Mouse (Mus musculus): ENCODE measurements around the gene Kif26b. TPM values are rescaled to one million over a fixed set of nuclear protein-coding genes. Genes with fewer than 3 reads are reported as not detected.
A peak's percentile ranks its signal among the peaks of the same experiment; 100 is the strongest.

Kif26b gene
- polyA plus RNA-seq, 1 experiment from 2014 or later: 10.0 TPM

- Histone ChIP-seq H3K36me3 (replicated peaks) (no peaks in the 10 kb centered on the region), H3K27ac (peak overlapping the region; percentile 21; the same call in 1 of the 2 replicates), H3K9me3 (no peaks in the 10 kb centered on the region), H3K4me1 (peaks cover 15% of the 10 kb centered on the region), H3K4me2 (no peak overlapping the region), H3K4me3 (no peak overlapping the region), H3K27me3 (replicated peaks) (no peaks in the 10 kb centered on the region), H3K9ac (no peak overlapping the region)
- WGBS: 21% methylated on average over 7 of the region's 7 CpGs
- peak; percentile 80 for ATAC-seq (replicated peaks)
Observed at GRCm38 (mm10) chr1:178942251-178942963, 413.5 kb downstream of the Kif26b start.

DNA sequence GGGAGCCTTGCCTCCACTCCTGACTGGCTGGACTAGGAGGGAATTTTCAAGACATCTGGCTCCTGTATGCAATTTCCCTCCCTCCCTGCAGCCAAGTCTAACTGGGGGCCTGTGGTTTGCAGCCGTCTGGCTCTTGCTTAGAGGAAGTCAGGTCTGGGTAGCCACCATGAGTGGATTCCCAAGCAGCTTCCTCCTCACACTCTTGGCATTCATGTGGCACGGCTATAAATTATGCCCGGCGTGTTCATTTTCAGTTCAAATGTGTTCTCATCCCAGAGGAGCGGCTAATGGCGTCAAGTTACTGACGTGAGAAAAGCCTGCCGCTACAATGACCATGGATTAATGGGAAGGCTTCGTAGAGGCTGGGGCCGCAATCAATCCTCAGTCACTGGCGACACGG, 424.0 kb downstream of the Kif26b start:
- 49% methylated on average over 12 of the region's 12 CpGs for WGBS
- no peak overlapping the region for H3K27ac ChIP-seq

GRCm38 (mm10) chr1:178958641-178959040, 429.7 kb downstream of the Kif26b start:
- ATAC-seq (replicated peaks): no peak
- Histone ChIP-seq H3K36me3 (replicated peaks) (no peaks in the 10 kb centered on the region), H3K27ac (no peak overlapping the region), H3K4me3 (no peak overlapping the region), H3K9me3 (no peaks in the 10 kb centered on the region), H3K27me3 (replicated peaks) (0 out of 2 replicates have a peak, but pooled peaks cover 4% of the 10 kb centered on the region), H3K4me1 (peaks cover 11% of the 10 kb centered on the region), H3K9ac (no peak overlapping the region), H3K4me2 (no peak overlapping the region)
- WGBS: 80% methylated on average over 4 of the region's 4 CpGs

More for the DNA sequence above, 424.0 kb downstream of the Kif26b start:
- peak; percentile 39; the same call in 1 of the 2 replicates for ATAC-seq (replicated peaks)
- H3K36me3 ChIP-seq (replicated peaks): no peaks in the 10 kb centered on the region
- no peaks in the 10 kb centered on the region for H3K9me3 ChIP-seq
- no peak overlapping the region for H3K9ac ChIP-seq
- H3K4me3 ChIP-seq: no peak overlapping the region
- peaks cover 6% of the 10 kb centered on the region; the same call in 1 of the 2 replicates for H3K4me1 ChIP-seq
- H3K4me2 ChIP-seq: no peak overlapping the region
- H3K27me3 ChIP-seq (replicated peaks): no peaks in the 10 kb centered on the region

GRCm38 (mm10) chr1:178960015-178960559, 431.2 kb downstream of the Kif26b start:
- H3K36me3 ChIP-seq (replicated peaks): no peaks in the 10 kb centered on the region
- peak overlapping the region; percentile 39; the same call in 1 of the 2 replicates for H3K27ac ChIP-seq
- WGBS: 28% methylated on average over 7 of the region's 7 CpGs
- 0 out of 2 replicates have a peak, but pooled peaks cover 4% of the 10 kb centered on the region for H3K27me3 ChIP-seq (replicated peaks)
- H3K4me3 ChIP-seq: no peak overlapping the region
- peaks cover 11% of the 10 kb centered on the region for H3K4me1 ChIP-seq
- ATAC-seq (replicated peaks): peak; percentile 81
- no peaks in the 10 kb centered on the region for H3K9me3 ChIP-seq
- H3K9ac ChIP-seq: no peak overlapping the region
- no peak overlapping the region for H3K4me2 ChIP-seq

- WGBS: 79% methylated on average over 9 of the region's 9 CpGs
Observed at GRCm38 (mm10) chr1:178961661-178962060, 432.7 kb downstream of the Kif26b start.

GRCm38 (mm10) chr1:178972055-178972454, 443.1 kb downstream of the Kif26b start:
- H3K36me3 ChIP-seq (replicated peaks): no peaks in the 10 kb centered on the region
- no peaks in the 10 kb centered on the region for H3K9me3 ChIP-seq
- H3K4me2 ChIP-seq: no peak overlapping the region
- H3K27me3 ChIP-seq (replicated peaks): no peaks in the 10 kb centered on the region
- H3K4me3 ChIP-seq: no peak overlapping the region
- H3K4me1 ChIP-seq: no peaks in the 10 kb centered on the region
- H3K27ac ChIP-seq: no peak overlapping the region
- H3K9ac ChIP-seq: no peak overlapping the region
- ATAC-seq (replicated peaks): no peak
- WGBS: 87% methylated on average over 10 of the region's 10 CpGs

More at GRCm38 (mm10) chr1:178961661-178962060, 432.7 kb downstream of the Kif26b start:
- H3K4me2 ChIP-seq: no peak overlapping the region
- ATAC-seq (replicated peaks): no peak
- no peak overlapping the region for H3K4me3 ChIP-seq
- no peak overlapping the region for H3K27ac ChIP-seq
- H3K27me3 ChIP-seq (replicated peaks): 0 out of 2 replicates have a peak, but pooled peaks cover 4% of the 10 kb centered on the region
- H3K4me1 ChIP-seq: peaks cover 11% of the 10 kb centered on the region
- H3K9me3 ChIP-seq: no peaks in the 10 kb centered on the region
- no peak overlapping the region for H3K9ac ChIP-seq
- H3K36me3 ChIP-seq (replicated peaks): no peaks in the 10 kb centered on the region

- Histone ChIP-seq H3K4me3 (no peak overlapping the region), H3K9ac (no peak overlapping the region), H3K4me1 (no peaks in the 10 kb centered on the region), H3K36me3 (replicated peaks) (no peaks in the 10 kb centered on the region), H3K27me3 (replicated peaks) (no peaks in the 10 kb centered on the region), H3K9me3 (no peaks in the 10 kb centered on the region), H3K27ac (no peak overlapping the region), H3K4me2 (no peak overlapping the region)
- 55% methylated on average over 8 of the region's 8 CpGs for WGBS
- no peak for ATAC-seq (replicated peaks)
Observed at GRCm38 (mm10) chr1:178978617-178979245, 449.8 kb downstream of the Kif26b start.

- no peaks in the 10 kb centered on the region for H3K4me1 ChIP-seq
- no peak overlapping the region for H3K4me3 ChIP-seq
- H3K4me2 ChIP-seq: no peak overlapping the region
- no peak overlapping the region for H3K27ac ChIP-seq
- no peaks in the 10 kb centered on the region for H3K36me3 ChIP-seq (replicated peaks)
- H3K9ac ChIP-seq: no peak overlapping the region
- no peaks in the 10 kb centered on the region for H3K9me3 ChIP-seq
- no peak for ATAC-seq (replicated peaks)
- H3K27me3 ChIP-seq (replicated peaks): no peaks in the 10 kb centered on the region
Observed at GRCm38 (mm10) chr1:178980185-178980584, 451.3 kb downstream of the Kif26b start.

DNA sequence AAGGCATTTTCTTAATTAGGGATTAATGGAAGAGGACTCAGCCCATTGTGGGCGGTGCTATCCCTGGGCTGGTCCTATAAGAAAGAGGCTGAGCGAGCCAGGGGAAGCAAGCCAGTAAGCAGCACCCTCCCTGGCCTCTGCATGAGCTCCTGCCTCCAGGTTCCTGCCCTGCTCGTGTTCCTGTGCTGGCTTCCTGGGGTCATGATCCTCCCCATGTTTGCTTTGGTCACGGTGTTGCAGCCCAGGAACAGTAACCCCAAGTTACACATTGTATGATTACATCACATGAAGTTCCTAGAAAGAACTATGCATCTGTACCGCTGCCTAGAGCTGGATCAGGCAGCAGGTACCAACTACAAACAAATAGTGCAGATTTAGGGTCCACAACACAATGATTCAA, 452.7 kb downstream of the Kif26b start:
- no peaks in the 10 kb centered on the region for H3K9me3 ChIP-seq
- H3K36me3 ChIP-seq (replicated peaks): no peaks in the 10 kb centered on the region
- no peaks in the 10 kb centered on the region for H3K27me3 ChIP-seq (replicated peaks)
- WGBS: 69% methylated on average over 5 of the region's 5 CpGs
- no peak overlapping the region for H3K9ac ChIP-seq
- no peak overlapping the region for H3K27ac ChIP-seq
- no peaks in the 10 kb centered on the region for H3K4me1 ChIP-seq
- H3K4me3 ChIP-seq: no peak overlapping the region
- ATAC-seq (replicated peaks): no peak
- H3K4me2 ChIP-seq: no peak overlapping the region

DNA sequence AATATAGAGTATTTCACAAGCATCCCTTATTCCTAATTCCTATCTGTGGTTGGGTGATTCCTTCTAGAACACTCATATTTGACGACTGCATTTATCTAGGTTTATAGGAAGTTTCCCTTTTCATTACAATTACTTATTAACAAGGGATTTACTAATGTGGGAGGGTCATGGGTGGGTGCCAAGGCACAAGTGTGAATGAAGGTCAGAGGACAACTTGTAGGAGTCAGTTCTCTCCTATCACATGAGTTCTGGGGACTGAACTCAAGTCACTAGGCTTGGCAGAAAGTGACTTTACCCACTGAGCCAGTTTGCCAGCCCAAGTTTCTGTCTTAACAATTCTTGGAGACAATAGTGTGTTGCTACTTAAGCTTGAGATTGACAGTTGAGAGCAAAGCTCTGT, 459.3 kb downstream of the Kif26b start:
- no peaks in the 10 kb centered on the region for H3K27me3 ChIP-seq (replicated peaks)
- H3K36me3 ChIP-seq (replicated peaks): no peaks in the 10 kb centered on the region
- 76% methylated on average over 1 of the region's 1 CpGs for WGBS
- no peak overlapping the region for H3K27ac ChIP-seq
- ATAC-seq (replicated peaks): no peak
- H3K4me2 ChIP-seq: no peak overlapping the region
- H3K9ac ChIP-seq: no peak overlapping the region
- no peaks in the 10 kb centered on the region for H3K9me3 ChIP-seq
- H3K4me3 ChIP-seq: no peak overlapping the region
- peaks cover 12% of the 10 kb centered on the region; the same call in 1 of the 2 replicates for H3K4me1 ChIP-seq
